Mouse (Mus musculus): ENCODE data around the gene Ntrk3.

DNA sequence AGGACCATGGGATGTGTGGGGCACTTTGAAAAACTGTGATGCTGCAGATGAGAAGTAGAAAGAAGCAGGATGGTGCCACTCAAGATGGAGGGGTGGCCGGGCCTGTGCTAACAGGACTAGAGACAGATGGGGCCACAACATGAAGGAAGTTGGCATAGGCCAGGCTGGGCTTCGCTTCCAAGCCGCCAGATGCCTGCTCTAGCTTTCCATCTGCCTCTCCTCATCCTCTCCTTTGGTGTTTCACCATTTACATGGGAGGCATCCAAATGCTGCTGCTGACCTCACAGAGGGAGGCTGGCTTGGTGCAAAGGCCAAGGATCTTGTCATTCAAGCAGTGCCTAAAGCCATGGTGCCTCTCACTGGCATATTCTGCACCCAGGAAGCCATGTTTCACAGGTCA lies 347.8 kb downstream of the Ntrk3 start:
- TF ChIP-seq POLR2A (IDR thresholded peaks at IDR 0.05; ENCODE audit: extremely low read depth, insufficient read depth, low read length) (no peak), CTCF (IDR thresholded peaks at IDR 0.05; ENCODE audit: low read depth, low read length) (no peak)

Measured in liver, adult 2 months (tissue).